Mouse (Mus musculus) midbrain, postnatal 0 days (tissue): Measurements from ENCODE around the gene Spire2. TPM values are rescaled to one million over a fixed set of nuclear protein-coding genes. Genes with fewer than 3 reads are reported as not detected.
A peak's percentile ranks its signal among the peaks of the same experiment; 100 is the strongest.
"Not testable (repeated sequence)": the region's sequence is repeated elsewhere in the genome, so short reads cannot be mapped to it uniquely, and the experiment has no call there.

Source experiments
- ATAC-seq: fragments of 200-750 bp; cut with Nextera tagmentation; 2 replicates; pipeline ENCODE4 v1.8.0; 2017; ENCODE audit warnings: moderate number of reproducible peaks, mild to moderate bottlenecking, moderate TSS enrichment, moderate library complexity; ENCODE audit not compliant: low FRiP score
- DNase-seq: peaks from one replicate; pipeline ENCODE4 v3.0.0-alpha.2; 2015; ENCODE audit warnings: low spot score
- H3K27ac ChIP-seq: fragments of 300-500 bp; sonication (generic); 2 replicates; pipeline ENCODE4 v1.5.1; 2014; ENCODE audit warnings: low read depth, mild to moderate bottlenecking, low read length, mixed read lengths
- H3K27me3 ChIP-seq: fragments of 300-500 bp; sonication (generic); 2 replicates; pipeline ENCODE4 v1.6.1; 2014; ENCODE audit warnings: low read length, control low read depth, mixed read lengths; ENCODE audit not compliant: insufficient read depth
- H3K36me3 ChIP-seq: fragments of 300-500 bp; sonication (generic); 2 replicates; pipeline ENCODE4 v1.6.1; 2014; ENCODE audit warnings: low read length, control low read depth, mixed read lengths; ENCODE audit not compliant: insufficient read depth
- H3K4me1 ChIP-seq: fragments of 300-500 bp; sonication (generic); 2 replicates; pipeline ENCODE4 v1.6.1; 2014; ENCODE audit warnings: mild to moderate bottlenecking, control low read depth, antibody characterized with exemption, low read length, mixed read lengths; ENCODE audit not compliant: insufficient read depth
- H3K4me2 ChIP-seq: fragments of 300-500 bp; sonication (generic); 2 replicates; pipeline ENCODE4 v1.6.1; 2014; ENCODE audit warnings: low read depth, mild to moderate bottlenecking, low read length, mixed read lengths; ENCODE audit not compliant: poor library complexity, severe bottlenecking
- H3K4me3 ChIP-seq: fragments of 300-500 bp; sonication (generic); 2 replicates; pipeline ENCODE4 v1.5.1; 2014; ENCODE audit warnings: low read depth, mild to moderate bottlenecking, low read length, moderate library complexity
- H3K9ac ChIP-seq: fragments of 300-500 bp; sonication (generic); replicated peaks from 2 replicates; pipeline ENCODE4 v1.6.1; 2014; ENCODE audit warnings: mild to moderate bottlenecking, low read length, moderate library complexity, mixed read lengths; ENCODE audit not compliant: poor library complexity, severe bottlenecking
- H3K9me3 ChIP-seq: fragments of 300-500 bp; sonication (generic); 2 replicates; pipeline ENCODE4 v1.6.1; 2016; ENCODE audit warnings: low read length, control low read depth
- CTCF ChIP-seq: IDR thresholded peaks from 2 replicates; pipeline ENCODE4 v1.5.1; 2016; ENCODE audit warnings: antibody characterized with exemption, mild to moderate bottlenecking
- WGBS: fragments of 180-500 bp; shearing (Covaris S2); extraction: QIAGEN DNeasy Blood & Tissue Kit; methylation state at CpG from one replicate; pipeline ENCODE4 v1.1.7; 2014; 5-methylcytosine and 5-hydroxymethylcytosine counted together
- polyA plus RNA-seq: library from polyadenylated mRNA; unstranded; fragments of >200 nt; fragmentation: Nextera tagmentation; extraction: Ambion mirVana; gene quantifications from 2 replicates; pipeline ENCODE4 v1.2.1, GENCODE M21; 2015
- total RNA-seq: library from RNA; depleted of rRNA; stranded (reverse); fragments of >200 nt; gene quantifications from 2 replicates; pipeline ENCODE4 v1.2.3, GENCODE M21; 2014

The Spire2 gene
- total and polyA plus RNA-seq, 2 experiments from 2014 or later: 28.0 to 44.1 TPM

GRCm38 (mm10) chr8:123411246-123411645 is 78.7 kb downstream of the Spire2 start, which contains the start of gene Tubb3:
Gene Tubb3 (plus strand): TSS chr8:123411424.
- TF ChIP-seq CTCF: no peak
- Histone ChIP-seq H3K27ac (peak within 1 kb of the TSS; percentile 98), H3K36me3 (no peaks in the 10 kb centered on the region), H3K9me3 (no peaks in the 10 kb centered on the region), H3K4me2 (peak within 1 kb of the TSS; percentile 89), H3K27me3 (no peaks in the 10 kb centered on the region), H3K4me3 (peak within 1 kb of the TSS; percentile 47), H3K4me1 (peaks cover 14% of the 10 kb centered on the region), H3K9ac (peak within 1 kb of the TSS; percentile 77)
- DNase-seq (peak; percentile 97), ATAC-seq (peak; percentile 90)
- WGBS: under 1% methylated on average over 29 of the region's 29 CpGs

GRCm38 (mm10) chr8:123411781-123412327 is 79.3 kb downstream of the Spire2 start:
- ATAC-seq: peak; percentile 54
- TF ChIP-seq CTCF: no peak
- H3K4me2 ChIP-seq: peak overlapping the region; percentile 89
- 0 out of 2 replicates have a peak, but pooled peaks cover 3% of the 10 kb centered on the region for H3K36me3 ChIP-seq
- no peaks in the 10 kb centered on the region for H3K27me3 ChIP-seq
- H3K4me3 ChIP-seq: peak overlapping the region; percentile 47
- peaks cover 19% of the 10 kb centered on the region for H3K4me1 ChIP-seq
- WGBS: 2% methylated on average over 16 of the region's 16 CpGs
- peak overlapping the region; percentile 98 for H3K27ac ChIP-seq
- H3K9ac ChIP-seq: peak overlapping the region; percentile 77
- peak; percentile 50 for DNase-seq
- no peaks in the 10 kb centered on the region for H3K9me3 ChIP-seq

- H3K4me3 ChIP-seq: peak overlapping the region; percentile 47
- peak overlapping the region; percentile 77 for H3K9ac ChIP-seq
- H3K27ac ChIP-seq: peak overlapping the region; percentile 98
- H3K36me3 ChIP-seq: 0 out of 2 replicates have a peak, but pooled peaks cover 3% of the 10 kb centered on the region
- 3% methylated on average over 12 of the region's 12 CpGs for WGBS
- DNase-seq (peak; percentile 88), ATAC-seq (no peak)
- H3K4me1 ChIP-seq: peaks cover 21% of the 10 kb centered on the region
- TF ChIP-seq CTCF: no peak
- H3K27me3 ChIP-seq: no peaks in the 10 kb centered on the region
- H3K4me2 ChIP-seq: peak overlapping the region; percentile 89
- H3K9me3 ChIP-seq: no peaks in the 10 kb centered on the region
Measured at GRCm38 (mm10) chr8:123412560-123413170, 80.2 kb downstream of the Spire2 start.

GRCm38 (mm10) chr8:123414255-123414654 is 81.7 kb downstream of the Spire2 start:
- Histone ChIP-seq H3K27me3 (no peaks in the 10 kb centered on the region), H3K9me3 (no peaks in the 10 kb centered on the region), H3K4me1 (peaks cover 15% of the 10 kb centered on the region; the same call in 1 of the 2 replicates), H3K36me3 (peaks cover 7% of the 10 kb centered on the region), H3K9ac (peak overlapping the region; percentile 77), H3K27ac (peak overlapping the region; percentile 65), H3K4me2 (peak overlapping the region; percentile 89), H3K4me3 (peak overlapping the region; percentile 47)
- no peak for ATAC-seq
- no peak for TF ChIP-seq CTCF
- DNase-seq: no peak
- WGBS: 7% methylated on average over 9 of the region's 9 CpGs

- not testable (repeated sequence) for H3K27me3 ChIP-seq
- 0 out of 2 replicates have a peak overlapping the region, but pooled peaks have one; percentile 77 for H3K9ac ChIP-seq
- peak; percentile 34 for DNase-seq
Measured at GRCm38 (mm10) chr8:123414997-123415696, 82.6 kb downstream of the Spire2 start.

More at GRCm38 (mm10) chr8:123414997-123415696, 82.6 kb downstream of the Spire2 start:
- 76% methylated on average over 5 of the region's 5 CpGs for WGBS
- peaks cover 14% of the 10 kb centered on the region for H3K36me3 ChIP-seq
- H3K4me1 ChIP-seq, H3K9me3 ChIP-seq, H3K27ac ChIP-seq, ATAC-seq: not testable (repeated sequence)
- TF ChIP-seq CTCF: peak; percentile 31
- H3K4me3 ChIP-seq: peak overlapping the region; percentile 47
- H3K4me2 ChIP-seq: peak overlapping the region; percentile 89
